Mouse (Mus musculus): ENCODE data around the gene Gm20837. TPM values are rescaled to one million over a fixed set of nuclear protein-coding genes. Genes with fewer than 3 reads are reported as not detected.
"Not testable (repeated sequence)": the region's sequence is repeated elsewhere in the genome, so short reads cannot be mapped to it uniquely, and the experiment has no call there.

Gm20837 gene
- not detected in 2 replicates for total RNA-seq (2012; rRNA removed)

DNA sequence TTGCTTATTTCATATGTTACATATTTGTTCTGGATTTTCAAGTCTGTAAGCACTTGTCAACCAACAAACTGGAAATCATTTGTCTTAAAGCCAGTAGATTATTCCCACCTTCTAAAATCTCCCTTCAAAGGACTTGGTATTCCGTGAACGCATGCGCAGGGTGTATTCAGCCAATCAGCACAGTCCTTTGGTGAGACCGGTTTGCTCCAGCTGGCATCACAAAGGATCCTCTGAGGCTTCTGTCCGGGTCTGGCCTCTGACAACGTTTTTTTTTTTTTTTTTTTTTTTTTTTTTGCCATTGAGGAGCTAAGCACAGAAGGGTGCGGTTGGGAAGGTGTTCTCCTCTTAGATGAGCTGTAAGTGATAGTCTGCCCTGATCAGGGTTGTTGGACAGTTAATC is at the start of gene Gm20837:
TSS of gene Gm20837 (plus strand) at position 301 of the 400 bp plus-strand sequence.
- DNase-seq (ENCODE audit: low read depth, low spot score); H3K4me3 ChIP-seq (ENCODE audit: insufficient read depth in 1 of 2, low read depth in 1 of 2, low read length in 2 of 2, poor library complexity in 1 of 2, severe bottlenecking in 1 of 2); H3K4me1 ChIP-seq (ENCODE audit: control insufficient read depth in 2 of 2, insufficient read depth in 2 of 2, low read length in 2 of 2, poor library complexity in 1 of 2); H3K27ac ChIP-seq (ENCODE audit: insufficient read depth, low read depth, low read length, poor library complexity, severe bottlenecking); H3K36me3 ChIP-seq (ENCODE audit: control insufficient read depth, insufficient read depth, low read length, poor library complexity, severe bottlenecking); in situ Hi-C loops (cut with MboI; ENCODE audit: low sequenced_read_pairs in 2 of 2, unreplicated experiment in 2 of 2); H3K9me3 ChIP-seq (ENCODE audit: control insufficient read depth, insufficient read depth, low read depth, low read length); H3K9ac ChIP-seq (ENCODE audit: insufficient read depth, low read depth, low read length, poor library complexity, severe bottlenecking): not testable (repeated sequence)

Measured in ES-E14 (cell line).